In genomic region chr19:38533230-38533629, GRCm38 (mm10) we compare ENCODE assay signal across 21 mouse cellular contexts. TPM values are rescaled to one million over a fixed set of nuclear protein-coding genes. Genes with fewer than 3 reads are reported as not detected.
"Had no signal": no experiment of that assay in that cellular context is flagged by ENCODE, and none has a peak within 500 bp of the region (broad histone marks: within the 10 kb centered on the region; RNA-seq: fewer than 3 reads in every experiment).

No protein-coding gene starts in this region.

- H3K27ac ChIP-seq: kidney, postnatal 0 days; layer of hippocampus, adult 2 months; liver, embryonic 12.5 days; liver, embryonic 15.5 days; lung, embryonic 15.5 days had no signal

- H3K4me3 ChIP-seq: layer of hippocampus, adult 2 months; liver, embryonic 12.5 days; liver, embryonic 15.5 days; lung, embryonic 15.5 days had no signal

- H3K9me3 ChIP-seq: liver, embryonic 12.5 days; liver, embryonic 15.5 days; lung, embryonic 15.5 days had no signal

- H3K4me1 ChIP-seq: liver, embryonic 12.5 days; liver, embryonic 15.5 days; lung, embryonic 15.5 days had no signal

- H3K27me3 ChIP-seq: liver, embryonic 12.5 days; liver, embryonic 15.5 days; lung, embryonic 15.5 days had no signal

- H3K4me2 ChIP-seq: liver, embryonic 12.5 days; liver, embryonic 15.5 days; lung, embryonic 15.5 days; midbrain, embryonic 11.5 days had no signal

- H3K9ac ChIP-seq: liver, embryonic 12.5 days; liver, embryonic 15.5 days; lung, embryonic 15.5 days had no signal

- H3K36me3 ChIP-seq: liver, embryonic 12.5 days; liver, embryonic 15.5 days; lung, embryonic 15.5 days had no signal

- DNase-seq: kidney, adult 18-20 months; kidney, postnatal 25 days; layer of hippocampus, adult 9-11 months; left cerebral cortex, postnatal 4 days; liver; lung, adult 18-20 months; lung, postnatal 10 days; lung, postnatal 4 days; midbrain, embryonic 14.5 days; retina, postnatal 1 day; right cerebral cortex, postnatal 25 days; thymus, adult 18-20 months; thymus, postnatal 36 days had no signal

- ATAC-seq: intestine, embryonic 16.5 days; liver, embryonic 12.5 days had no signal

RNA-seq across cellular contexts. Expression of gene Plce1, which starts 52.3 kb away (rescaled TPM):
- total RNA-seq: megakaryocyte-erythroid progenitor cell, adult 5-6 weeks had no signal
